Mouse (Mus musculus): ENCODE measurements around the gene Hectd4. TPM values are rescaled to one million over a fixed set of nuclear protein-coding genes. Genes with fewer than 3 reads are reported as not detected.

Gene Hectd4
- total and polyA plus RNA-seq, 3 experiments: 2.1 to 7.8 (median 6.0) TPM

GRCm38 (mm10) chr5:121172835-121173234, 47.2 kb upstream of the Hectd4 start:
- Histone ChIP-seq H3K9ac (ENCODE audit: insufficient read depth, low read depth) (no peak overlapping the region), H3K27ac (ENCODE audit: insufficient read depth, low read depth) (no peak overlapping the region), H3K9me3 (replicated peaks; ENCODE audit: low read length) (no peaks in the 10 kb centered on the region), H3K79me2 (replicated peaks; ENCODE audit: control insufficient read depth, extremely low read depth, insufficient read depth, poor library complexity, severe bottlenecking) (peaks cover 17% of the 10 kb centered on the region), H3K4me3 (replicated peaks in 1 of 3; ENCODE audit: low read depth in 2 of 3, low read length in 2 of 3, poor library complexity in 1 of 3) (no peak overlapping the region), H3K4me2 (ENCODE audit: insufficient read depth, low read depth, poor library complexity, severe bottlenecking) (no peak overlapping the region), H3K36me3 (replicated peaks in 1 of 2; ENCODE audit: control insufficient read depth in 1 of 2, insufficient read depth in 1 of 2, low read length in 1 of 2) (peaks cover 21 to 59% of the 10 kb centered on the region in 2 experiments), H3K27me3 (replicated peaks) (no peaks in the 10 kb centered on the region), H3K4me1 (ENCODE audit: control insufficient read depth in 1 of 2, insufficient read depth in 2 of 2) (peaks cover 2 to 45% of the 10 kb centered on the region in 2 experiments; a peak in 3 of 4 replicates)
- in situ Hi-C loops (cut with MboI; ENCODE audit: low pct_ligation_motif_present, low pct_unique_long_range_greater_than_20kb, low sequenced_read_pairs): loop anchor here (10.0 kb wide), 1 partner anchor 218 kb away; no protein-coding TSS in a partner anchor
- dilution Hi-C loops (cut with MboI; ENCODE audit: extremely low pct_ligation_motif_present, extremely low pct_unique_long_range_greater_than_20kb, low sequenced_read_pairs): no loop called here
- peak; percentile 27 for DNase-seq (ENCODE audit: extremely low read depth)
- no peak for TF ChIP-seq CHD1 (IDR thresholded peaks at IDR 0.05; ENCODE audit: low read depth, low read length)
- peak in 1 of 2 experiments; percentile 56; a peak in 2 of 4 replicates for TF ChIP-seq CTCF (conservative IDR thresholded peaks at IDR 0.05 in 1 of 2, IDR thresholded peaks at IDR 0.05 in 1 of 2; ENCODE audit: low read depth in 2 of 2, low read length in 2 of 2)
- no peak for TF ChIP-seq MEF2A (IDR thresholded peaks at IDR 0.05; ENCODE audit: borderline replicate concordance, low read depth, low read length)
- TF ChIP-seq BHLHE40 (IDR thresholded peaks at IDR 0.05; ENCODE audit: low read depth, low read length): no peak
- TF ChIP-seq RAD21 (IDR thresholded peaks at IDR 0.05; ENCODE audit: low read depth, low read length): peak; percentile 44
- TF ChIP-seq TBP (conservative IDR thresholded peaks at IDR 0.05; ENCODE audit: low read depth, low read length): no peak
- no peak for TF ChIP-seq NELFE (IDR thresholded peaks at IDR 0.05; ENCODE audit: low read depth, low read length)
- no peak for TF ChIP-seq TCF12 (IDR thresholded peaks at IDR 0.05; ENCODE audit: low read depth, low read length)
- no peak for TF ChIP-seq ZMIZ1 (IDR thresholded peaks at IDR 0.05; ENCODE audit: low read depth, low read length)
- no peak for TF ChIP-seq EP300 (IDR thresholded peaks at IDR 0.05; ENCODE audit: low read length)
- TF ChIP-seq JUND (conservative IDR thresholded peaks at IDR 0.05; ENCODE audit: low read depth, low read length): no peak
- TF ChIP-seq HCFC1 (IDR thresholded peaks at IDR 0.05; ENCODE audit: low read depth, low read length): no peak
- no peak for TF ChIP-seq POLR2A (IDR thresholded peaks at IDR 0.05; ENCODE audit: low read depth, low read length)
- no peak for TF ChIP-seq PAX5 (IDR thresholded peaks at IDR 0.05; ENCODE audit: low read length)

- dilution Hi-C loops (cut with MboI; ENCODE audit: extremely low pct_ligation_motif_present, extremely low pct_unique_long_range_greater_than_20kb, low sequenced_read_pairs) (no loop called here), in situ Hi-C loops (cut with MboI; ENCODE audit: low pct_ligation_motif_present, low pct_unique_long_range_greater_than_20kb, low sequenced_read_pairs) (loop anchor here (10.0 kb wide), 1 partner anchor 224 kb away; no protein-coding TSS in a partner anchor)
- Histone ChIP-seq H3K79me2 (replicated peaks; ENCODE audit: control insufficient read depth, extremely low read depth, insufficient read depth, poor library complexity, severe bottlenecking) (peaks cover 59% of the 10 kb centered on the region), H3K9me3 (replicated peaks; ENCODE audit: low read length) (no peaks in the 10 kb centered on the region), H3K4me3 (replicated peaks in 1 of 3; ENCODE audit: low read depth in 2 of 3, low read length in 2 of 3, poor library complexity in 1 of 3) (no peak overlapping the region), H3K9ac (ENCODE audit: insufficient read depth, low read depth) (peak overlapping the region; percentile 25; the same call in 1 of the 2 replicates), H3K27me3 (replicated peaks) (no peaks in the 10 kb centered on the region), H3K4me1 (ENCODE audit: control insufficient read depth in 1 of 2, insufficient read depth in 2 of 2) (peaks cover 35 to 91% of the 10 kb centered on the region in 2 experiments), H3K27ac (ENCODE audit: insufficient read depth, low read depth) (peak overlapping the region; percentile 92), H3K4me2 (ENCODE audit: insufficient read depth, low read depth, poor library complexity, severe bottlenecking) (peak overlapping the region; percentile 69), H3K36me3 (replicated peaks in 1 of 2; ENCODE audit: control insufficient read depth in 1 of 2, insufficient read depth in 1 of 2, low read length in 1 of 2) (peaks cover 3 to 25% of the 10 kb centered on the region in 2 experiments)
- peak; percentile 87 for DNase-seq (ENCODE audit: extremely low read depth)
- TF ChIP-seq MAZ (IDR thresholded peaks at IDR 0.05; ENCODE audit: low read depth, low read length): 0 out of 2 replicates have a peak, but pooled peaks have one; percentile 31
- peak; percentile 25; the same call in 1 of the 2 replicates for TF ChIP-seq MAX (IDR thresholded peaks at IDR 0.05; ENCODE audit: low read length)
- TF ChIP-seq CHD1 (IDR thresholded peaks at IDR 0.05; ENCODE audit: low read depth, low read length): peak; percentile 89; the same call in 1 of the 2 replicates
- TF ChIP-seq MXI1 (IDR thresholded peaks at IDR 0.05; ENCODE audit: low read depth, low read length): peak; percentile 78; the same call in 1 of the 2 replicates
- no peak for TF ChIP-seq RAD21 (IDR thresholded peaks at IDR 0.05; ENCODE audit: low read depth, low read length)
- TF ChIP-seq JUN (IDR thresholded peaks at IDR 0.05; ENCODE audit: insufficient read depth, low read depth, low read length): no peak
- 0 out of 2 replicates have a peak, but pooled peaks have one; percentile 45 for TF ChIP-seq UBTF (IDR thresholded peaks at IDR 0.05; ENCODE audit: low read depth, low read length)
- 0 out of 2 replicates have a peak, but pooled peaks have one; percentile 36 for TF ChIP-seq MAFK (IDR thresholded peaks at IDR 0.05; ENCODE audit: insufficient replicate concordance, low read length)
- 0 out of 2 replicates have a peak, but pooled peaks have one; percentile 33 for TF ChIP-seq ZMIZ1 (IDR thresholded peaks at IDR 0.05; ENCODE audit: low read depth, low read length)
- no peak for TF ChIP-seq HCFC1 (IDR thresholded peaks at IDR 0.05; ENCODE audit: low read depth, low read length)
- TF ChIP-seq EP300 (IDR thresholded peaks at IDR 0.05; ENCODE audit: low read length): peak; percentile 78
- TF ChIP-seq TBP (conservative IDR thresholded peaks at IDR 0.05; ENCODE audit: low read depth, low read length): 0 out of 2 replicates have a peak, but pooled peaks have one; percentile 51
- TF ChIP-seq POLR2A (IDR thresholded peaks at IDR 0.05; ENCODE audit: low read depth, low read length): peak; percentile 44
- TF ChIP-seq IRF4 (IDR thresholded peaks at IDR 0.05; ENCODE audit: low read depth, low read length): peak; percentile 38; the same call in 1 of the 2 replicates
- TF ChIP-seq SIN3A (IDR thresholded peaks at IDR 0.05; ENCODE audit: low read length): peak; percentile 88
- TF ChIP-seq NRF1 (IDR thresholded peaks at IDR 0.05; ENCODE audit: low read depth, low read length): peak; percentile 54; the same call in 1 of the 2 replicates
- peak; percentile 72 for TF ChIP-seq ETS1 (conservative IDR thresholded peaks at IDR 0.05; ENCODE audit: low read depth, low read length)
- 0 out of 2 replicates have a peak, but pooled peaks have one; percentile 33 for TF ChIP-seq MYC (IDR thresholded peaks at IDR 0.05; ENCODE audit: low read depth, low read length)
- TF ChIP-seq TCF12 (IDR thresholded peaks at IDR 0.05; ENCODE audit: low read depth, low read length): peak; percentile 61
- TF ChIP-seq USF1 (IDR thresholded peaks at IDR 0.05; ENCODE audit: low read depth, low read length): no peak
- peak; percentile 72; the same call in 1 of the 2 replicates for TF ChIP-seq RCOR1 (conservative IDR thresholded peaks at IDR 0.05; ENCODE audit: low read depth, low read length)
- TF ChIP-seq ZC3H11A (IDR thresholded peaks at IDR 0.05; ENCODE audit: low read depth, low read length): no peak
- TF ChIP-seq BHLHE40 (IDR thresholded peaks at IDR 0.05; ENCODE audit: low read depth, low read length): peak; percentile 55
Measured at GRCm38 (mm10) chr5:121179077-121179857, 40.8 kb upstream of the Hectd4 start.
